Mouse (Mus musculus) CH12.LX (cell line): ENCODE results near the gene Sema4g. TPM values are rescaled to one million over a fixed set of nuclear protein-coding genes. Genes with fewer than 3 reads are reported as not detected.

Experiments used
- DNase-seq: peaks from one replicate; pipeline ENCODE4 v3.0.0-alpha.2; 2013; ENCODE audit errors: extremely low read depth
- H3K27ac ChIP-seq: 2 replicates; pipeline ENCODE4 v1.5.1; 2012; ENCODE audit warnings: low read depth, mild to moderate bottlenecking, control low read depth, moderate library complexity; ENCODE audit not compliant: insufficient read depth
- H3K27me3 ChIP-seq: replicated peaks from 2 replicates; pipeline ENCODE3; 2012; ENCODE audit warnings: inconsistent platforms
- H3K36me3 ChIP-seq, 2 experiments: replicated peaks in 1 of 2; 2 replicates each; pipeline versions ENCODE3 to v1.6.1; 2012; ENCODE audit warnings: inconsistent platforms in 1 of 2, low read length in 1 of 2, mild to moderate bottlenecking in 1 of 2, mixed read lengths in 1 of 2, moderate library complexity in 1 of 2; ENCODE audit not compliant: control insufficient read depth in 1 of 2, insufficient read depth in 1 of 2
- H3K4me1 ChIP-seq, 2 experiments: 2 replicates each; pipeline ENCODE4 v1.6.1; 2012; ENCODE audit warnings: inconsistent platforms in 1 of 2, moderate library complexity in 1 of 2; ENCODE audit not compliant: insufficient read depth in 2 of 2, control insufficient read depth in 1 of 2
- H3K4me2 ChIP-seq: 2 replicates; pipeline ENCODE4 v1.6.1; 2012; ENCODE audit warnings: low read depth, mild to moderate bottlenecking, control low read depth; ENCODE audit not compliant: poor library complexity, insufficient read depth, severe bottlenecking
- H3K4me3 ChIP-seq, 3 experiments: fragments of 150-350 bp in 1 of 3; sonication (generic) in 1 of 3; replicated peaks in 1 of 3; 2 replicates each; pipeline versions ENCODE3 to v1.5.1; 2011 to 2012; ENCODE audit warnings: low read depth in 2 of 3, low read length in 2 of 3, mild to moderate bottlenecking in 2 of 3, moderate library complexity in 2 of 3, control low read depth in 1 of 3, improper control_type of control experiment in 1 of 3, inconsistent platforms in 1 of 3, mixed read lengths in 1 of 3; ENCODE audit not compliant: poor library complexity in 1 of 3
- H3K79me2 ChIP-seq: replicated peaks from 2 replicates; pipeline ENCODE4 v1.6.1; 2012; ENCODE audit warnings: mild to moderate bottlenecking, moderate library complexity; ENCODE audit not compliant: control insufficient read depth, poor library complexity, insufficient read depth, severe bottlenecking; ENCODE audit errors: extremely low read depth
- H3K9ac ChIP-seq: 2 replicates; pipeline ENCODE4 v1.6.1; 2012; ENCODE audit warnings: low read depth, mild to moderate bottlenecking, control low read depth, moderate library complexity; ENCODE audit not compliant: insufficient read depth
- H3K9me3 ChIP-seq: replicated peaks from 2 replicates; pipeline ENCODE3; 2012; ENCODE audit warnings: low read length, inconsistent platforms, mixed read lengths
- BHLHE40 ChIP-seq: IDR thresholded peaks from 2 replicates; pipeline ENCODE4 v1.6.1; 2011; ENCODE audit warnings: mild to moderate bottlenecking, low read depth, low read length, improper control_type of control experiment
- CHD1 ChIP-seq: IDR thresholded peaks from 2 replicates; pipeline ENCODE4 v1.6.1; 2012; ENCODE audit warnings: low read depth, low read length, improper control_type of control experiment, inconsistent platforms
- CHD2 ChIP-seq: IDR thresholded peaks from 2 replicates; pipeline ENCODE4 v1.6.1; 2011; ENCODE audit warnings: low read length, improper control_type of control experiment
- ELF1 ChIP-seq: IDR thresholded peaks from 2 replicates; pipeline ENCODE4 v1.6.1; 2014; ENCODE audit warnings: low read depth, mild to moderate bottlenecking, inconsistent platforms, low read length, improper control_type of control experiment
- IRF4 ChIP-seq: IDR thresholded peaks from 2 replicates; pipeline ENCODE4 v1.6.1; 2014; ENCODE audit warnings: low read depth, mild to moderate bottlenecking, inconsistent platforms, low read length, improper control_type of control experiment
- JUN ChIP-seq: IDR thresholded peaks from 2 replicates; pipeline ENCODE4 v1.6.1; 2011; ENCODE audit warnings: low read depth, mild to moderate bottlenecking, low read length, improper control_type of control experiment, moderate library complexity; ENCODE audit not compliant: insufficient read depth
- KAT2A ChIP-seq: IDR thresholded peaks from 2 replicates; pipeline ENCODE4 v1.6.1; 2012; ENCODE audit warnings: low read length, improper control_type of control experiment, inconsistent platforms; ENCODE audit not compliant: insufficient replicate concordance
- MAX ChIP-seq: IDR thresholded peaks from 2 replicates; pipeline ENCODE4 v1.6.1; 2011; ENCODE audit warnings: low read length, improper control_type of control experiment
- MEF2A ChIP-seq: IDR thresholded peaks from 2 replicates; pipeline ENCODE4 v1.6.1; 2014; ENCODE audit warnings: low read depth, mild to moderate bottlenecking, inconsistent platforms, low read length, improper control_type of control experiment, borderline replicate concordance
- NELFE ChIP-seq: IDR thresholded peaks from 2 replicates; pipeline ENCODE4 v1.6.1; 2011; ENCODE audit warnings: low read depth, low read length, improper control_type of control experiment
- RAD21 ChIP-seq: IDR thresholded peaks from 2 replicates; pipeline ENCODE4 v1.6.1; 2011; ENCODE audit warnings: low read depth, mild to moderate bottlenecking, low read length, improper control_type of control experiment, moderate library complexity
- RCOR1 ChIP-seq: conservative IDR thresholded peaks from 2 replicates; pipeline ENCODE4 v1.6.1; 2012; ENCODE audit warnings: low read depth, mild to moderate bottlenecking, inconsistent platforms, low read length, improper control_type of control experiment
- SMC3 ChIP-seq: IDR thresholded peaks from 2 replicates; pipeline ENCODE4 v1.6.1; 2011; ENCODE audit warnings: low read depth, low read length, improper control_type of control experiment
- TBP ChIP-seq: conservative IDR thresholded peaks from 2 replicates; pipeline ENCODE4 v1.6.1; 2011; ENCODE audit warnings: low read depth, low read length, improper control_type of control experiment
- UBTF ChIP-seq: IDR thresholded peaks from 2 replicates; pipeline ENCODE4 v1.6.1; 2012; ENCODE audit warnings: low read depth, mild to moderate bottlenecking, inconsistent platforms, low read length, improper control_type of control experiment, moderate library complexity
- ZKSCAN1 ChIP-seq: IDR thresholded peaks from 2 replicates; pipeline ENCODE4 v1.6.1; 2012; ENCODE audit warnings: low read depth, inconsistent platforms, low read length, improper control_type of control experiment, borderline replicate concordance
- dilution Hi-C: fragments of 300-500 bp; cut with MboI; formaldehyde crosslinking; loops from 2 replicates; pipeline ENCODE4 v1.14.3; 2020; ENCODE audit warnings: low sequenced_read_pairs; ENCODE audit not compliant: extremely low pct_unique_long_range_greater_than_20kb, extremely low pct_ligation_motif_present
- in situ Hi-C: fragments of 300-500 bp; cut with MboI; formaldehyde crosslinking; loops from 3 replicates; pipeline ENCODE4 v1.14.3; 2019; ENCODE audit warnings: low sequenced_read_pairs, low pct_ligation_motif_present, low pct_unique_long_range_greater_than_20kb, mixed read lengths
- polyA plus RNA-seq: library from polyadenylated mRNA; unstranded; fragments of >175 nt; gene quantifications from 2 replicates; pipeline ENCODE4 v1.2.1, GENCODE M21; 2012; ENCODE audit warnings: low read depth; ENCODE audit not compliant: insufficient read length
- total RNA-seq, 2 experiments: library from RNA; depleted of rRNA; stranded (reverse); fragments of 300-350 nt in 1 of 2; fragments of >200 nt in 1 of 2; gene quantifications; 2 replicates each; pipeline ENCODE4 v1.2.3; 2012 to 2014

Sema4g gene
- total and polyA plus RNA-seq, 3 experiments: 0.71 to 8.4 (median 1.1) TPM

DNA sequence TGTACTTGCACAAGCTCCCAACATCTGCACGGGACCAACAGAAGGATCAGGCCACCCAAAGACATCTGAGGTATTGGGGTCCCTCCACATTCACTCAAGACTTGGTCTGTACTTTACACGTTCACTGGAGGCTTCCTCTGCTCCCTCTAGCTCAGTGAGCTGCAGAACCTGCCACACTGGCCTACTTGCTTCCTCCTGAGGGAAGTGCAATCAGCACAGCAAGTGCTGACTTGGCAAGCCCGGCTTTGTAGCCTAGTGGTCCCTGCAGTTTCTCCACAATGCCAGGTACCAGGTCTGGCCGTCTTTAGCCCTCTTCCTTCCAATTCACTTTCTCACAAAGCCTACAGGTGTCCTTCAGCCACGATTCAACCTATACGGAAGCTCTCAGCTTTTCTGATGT is 1.9 kb upstream of the Sema4g start:
- Histone ChIP-seq H3K9me3 (no peaks in the 10 kb centered on the region), H3K27ac (no peak overlapping the region), H3K9ac (no peak overlapping the region), H3K4me3 (no peak overlapping the region), H3K79me2 (no peaks in the 10 kb centered on the region), H3K4me2 (no peak overlapping the region), H3K4me1 (peaks cover 0 to 29% of the 10 kb centered on the region in 2 experiments; a peak in 2 of 4 replicates), H3K27me3 (no peaks in the 10 kb centered on the region), H3K36me3 (peaks cover 0 to 39% of the 10 kb centered on the region in 2 experiments)
- DNase-seq: no peak
- TF ChIP-seq IRF4 (no peak), NELFE (no peak), JUN (no peak), MEF2A (no peak)
- dilution Hi-C loops: no loop called here
- in situ Hi-C loops: no loop called here

DNA sequence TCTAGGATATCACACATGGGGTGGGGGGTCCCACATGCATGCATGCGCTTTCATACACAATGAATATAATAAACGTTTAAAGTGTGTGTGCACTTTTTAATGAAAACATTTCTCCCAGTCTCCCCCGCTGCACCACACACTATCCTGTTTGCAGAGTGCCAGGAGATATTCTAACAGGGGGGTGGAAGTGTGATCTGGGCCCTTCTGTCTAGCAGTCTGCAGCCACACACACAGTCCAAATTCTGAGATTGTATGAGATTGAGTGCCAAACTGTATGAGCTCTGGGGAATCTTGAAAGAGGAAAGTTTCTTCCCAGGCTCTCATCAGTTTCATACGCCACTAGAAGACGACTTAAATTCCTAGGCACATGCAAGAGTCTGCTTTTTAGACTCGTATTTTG is 1.1 kb upstream of the Sema4g start:
- in situ Hi-C loops: no loop called here
- Histone ChIP-seq H3K36me3 (peaks cover 0 to 45% of the 10 kb centered on the region in 2 experiments), H3K27me3 (no peaks in the 10 kb centered on the region)
- TF ChIP-seq KAT2A (no peak), BHLHE40 (no peak), MAX (no peak), RCOR1 (no peak), ZKSCAN1 (no peak), CHD1 (no peak), RAD21 (no peak), SMC3 (no peak), TBP (no peak), ELF1 (no peak), UBTF (no peak), CHD2 (no peak)
- TF ChIP-seq, all 38 proteins: peak for 0
- dilution Hi-C loops: no loop called here
- Histone ChIP-seq H3K9me3 (no peaks in the 10 kb centered on the region), H3K27ac (no peak overlapping the region), H3K79me2 (no peaks in the 10 kb centered on the region), H3K4me1 (peaks cover 4 to 27% of the 10 kb centered on the region in 2 experiments; a peak in 3 of 4 replicates), H3K4me3 (no peak overlapping the region), H3K4me2 (no peak overlapping the region), H3K9ac (no peak overlapping the region)
- no peak for DNase-seq
